Mouse (Mus musculus): ENCODE measurements around the gene Ccnq. TPM values are rescaled to one million over a fixed set of nuclear protein-coding genes. Genes with fewer than 3 reads are reported as not detected.
A peak's percentile ranks its signal among the peaks of the same experiment; 100 is the strongest.

Ccnq gene
- 36.2 and 40.3 TPM in 2 replicates for polyA plus RNA-seq (2015; fragmentation: Nextera tagmentation; extraction: Ambion mirVana)

- 10% methylated on average over 56 of the region's 59 CpGs for WGBS
- H3K27me3 ChIP-seq = no peaks in the 10 kb centered on the region
- peak within 1 kb of the TSS; percentile 71 for H3K4me2 ChIP-seq
- peak within 1 kb of the TSS; percentile 71 for H3K4me3 ChIP-seq
- H3K36me3 ChIP-seq = peaks cover 14% of the 10 kb centered on the region
- H3K9me3 ChIP-seq = no peaks in the 10 kb centered on the region
- peak within 1 kb of the TSS; percentile 86 for H3K27ac ChIP-seq
- peak within 1 kb of the TSS; percentile 76 for H3K9ac ChIP-seq
- peak; percentile 77 for ATAC-seq (ENCODE audit: insufficient number of reproducible peaks, low FRiP score, low TSS enrichment, low read depth)
- peaks cover 7% of the 10 kb centered on the region; the same call in 1 of the 2 replicates for H3K4me1 ChIP-seq
Observed at GRCm38 (mm10) chr11:78750885-78751842, at the start of gene Ccnq. Gene Ccnq (minus strand): TSS chr11:78751729.

DNA sequence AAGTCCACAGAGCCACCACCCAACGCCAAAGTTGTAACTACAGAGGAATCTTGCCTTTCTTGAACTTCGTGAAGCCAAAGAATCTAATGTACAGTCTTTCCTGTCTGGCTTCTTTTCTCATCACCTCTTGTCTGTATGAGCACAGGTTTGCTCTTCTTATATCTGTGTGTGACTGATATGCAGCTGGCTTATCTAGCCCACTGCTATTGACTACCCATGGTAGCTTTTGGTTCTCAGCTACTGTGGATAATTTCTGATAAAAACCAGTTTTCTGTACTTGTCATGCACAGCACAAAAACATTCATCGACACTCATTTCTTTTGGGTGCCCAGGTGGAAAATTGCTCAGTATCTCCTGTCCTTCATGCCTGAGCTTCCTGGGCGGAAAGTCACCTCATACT lies 49.6 kb upstream of the Ccnq start:
- no peak overlapping the region for H3K9ac ChIP-seq
- no peaks in the 10 kb centered on the region for H3K9me3 ChIP-seq
- no peak for ATAC-seq (ENCODE audit: insufficient number of reproducible peaks, low FRiP score, low TSS enrichment, low read depth)
- peaks cover 7% of the 10 kb centered on the region; the same call in 1 of the 2 replicates for H3K4me1 ChIP-seq
- no peak overlapping the region for H3K4me2 ChIP-seq
- H3K27ac ChIP-seq = no peak overlapping the region
- H3K36me3 ChIP-seq = no peaks in the 10 kb centered on the region
- WGBS = 82% methylated on average over 4 of the region's 4 CpGs
- no peaks in the 10 kb centered on the region for H3K27me3 ChIP-seq
- no peak overlapping the region for H3K4me3 ChIP-seq

- WGBS = 65% methylated on average over 10 of the region's 10 CpGs
- H3K27ac ChIP-seq = no peak overlapping the region
- no peak overlapping the region for H3K9ac ChIP-seq
- H3K27me3 ChIP-seq = no peaks in the 10 kb centered on the region
- no peaks in the 10 kb centered on the region for H3K9me3 ChIP-seq
- peaks cover 10% of the 10 kb centered on the region for H3K4me1 ChIP-seq
- H3K36me3 ChIP-seq = no peaks in the 10 kb centered on the region
- H3K4me2 ChIP-seq = no peak overlapping the region
- no peak overlapping the region for H3K4me3 ChIP-seq
- no peak for ATAC-seq (ENCODE audit: insufficient number of reproducible peaks, low FRiP score, low TSS enrichment, low read depth)
Observed at GRCm38 (mm10) chr11:78796072-78796729, 44.7 kb upstream of the Ccnq start.

DNA sequence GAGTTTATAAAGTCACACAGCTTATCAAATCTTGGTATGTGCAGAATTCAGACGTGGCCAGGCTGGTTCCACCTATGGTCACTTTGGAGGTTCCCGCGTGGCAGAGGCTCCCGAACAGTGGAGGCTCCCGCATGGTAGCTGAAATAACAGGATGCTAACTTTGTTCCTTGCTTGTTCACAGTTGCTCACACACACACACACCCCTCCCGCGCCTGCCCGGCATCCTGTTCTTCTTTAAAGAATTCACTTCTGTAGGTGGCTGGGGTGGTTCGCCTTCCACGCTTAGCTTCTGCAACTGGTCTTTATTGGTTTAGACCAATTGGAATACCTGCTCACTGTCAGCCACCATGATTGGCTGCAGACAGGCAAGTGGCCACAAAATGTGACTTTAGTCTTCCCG lies 41.6 kb upstream of the Ccnq start:
- Histone ChIP-seq H3K9me3 (no peaks in the 10 kb centered on the region), H3K4me2 (no peak overlapping the region), H3K4me3 (no peak overlapping the region), H3K9ac (no peak overlapping the region), H3K4me1 (peaks cover 10% of the 10 kb centered on the region), H3K36me3 (no peaks in the 10 kb centered on the region), H3K27me3 (no peaks in the 10 kb centered on the region), H3K27ac (no peak overlapping the region)
- WGBS = 62% methylated on average over 11 of the region's 11 CpGs
- ATAC-seq (ENCODE audit: insufficient number of reproducible peaks, low FRiP score, low TSS enrichment, low read depth) = no peak

GRCm38 (mm10) chr11:78792465-78792864 lies 40.9 kb upstream of the Ccnq start:
- Histone ChIP-seq H3K4me3 (no peak overlapping the region), H3K4me2 (peak overlapping the region; percentile 12; the same call in 1 of the 2 replicates), H3K9me3 (no peaks in the 10 kb centered on the region), H3K9ac (no peak overlapping the region), H3K27ac (no peak overlapping the region), H3K4me1 (peaks cover 10% of the 10 kb centered on the region), H3K36me3 (no peaks in the 10 kb centered on the region), H3K27me3 (no peaks in the 10 kb centered on the region)
- 28% methylated on average over 11 of the region's 11 CpGs for WGBS
- no peak for ATAC-seq (ENCODE audit: insufficient number of reproducible peaks, low FRiP score, low TSS enrichment, low read depth)

- no peaks in the 10 kb centered on the region for H3K36me3 ChIP-seq
- no peak for ATAC-seq (ENCODE audit: insufficient number of reproducible peaks, low FRiP score, low TSS enrichment, low read depth)
- 61% methylated on average over 5 of the region's 5 CpGs for WGBS
- H3K9me3 ChIP-seq = no peaks in the 10 kb centered on the region
- H3K4me1 ChIP-seq = peaks cover 10% of the 10 kb centered on the region
- H3K4me2 ChIP-seq = no peak overlapping the region
- H3K4me3 ChIP-seq = no peak overlapping the region
- H3K27me3 ChIP-seq = no peaks in the 10 kb centered on the region
- no peak overlapping the region for H3K9ac ChIP-seq
- no peak overlapping the region for H3K27ac ChIP-seq
Observed at GRCm38 (mm10) chr11:78792055-78792454, 40.5 kb upstream of the Ccnq start.

DNA sequence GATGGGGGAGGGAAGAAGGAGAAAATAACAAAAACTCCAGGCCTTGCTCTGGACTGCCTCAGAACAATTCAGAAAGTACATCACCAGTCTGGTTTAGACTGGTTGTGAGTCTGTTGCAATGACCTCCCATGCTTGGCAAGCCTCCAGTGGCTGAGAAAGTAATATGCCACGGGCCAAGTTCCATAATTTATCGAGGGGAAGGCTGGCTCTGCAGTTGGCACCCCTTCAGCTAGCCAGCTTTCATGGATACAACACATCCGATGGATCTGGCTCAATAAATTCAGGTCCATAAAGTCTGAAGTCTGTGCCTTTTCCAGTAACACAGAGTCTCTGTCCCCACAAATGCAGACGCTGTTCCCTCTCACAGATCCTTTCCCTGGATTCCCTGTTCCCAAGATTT lies 40.1 kb upstream of the Ccnq start:
- no peaks in the 10 kb centered on the region for H3K27me3 ChIP-seq
- no peaks in the 10 kb centered on the region for H3K36me3 ChIP-seq
- H3K4me1 ChIP-seq = peaks cover 10% of the 10 kb centered on the region
- WGBS = 8% methylated on average over 4 of the region's 4 CpGs
- no peak overlapping the region for H3K9ac ChIP-seq
- H3K9me3 ChIP-seq = no peaks in the 10 kb centered on the region
- no peak overlapping the region for H3K27ac ChIP-seq
- ATAC-seq (ENCODE audit: insufficient number of reproducible peaks, low FRiP score, low TSS enrichment, low read depth) = 0 out of 2 replicates have a peak, but pooled peaks have one; percentile 55
- H3K4me3 ChIP-seq = no peak overlapping the region
- H3K4me2 ChIP-seq = no peak overlapping the region

GRCm38 (mm10) chr11:78789370-78790060 lies 38.0 kb upstream of the Ccnq start:
- Histone ChIP-seq H3K36me3 (no peaks in the 10 kb centered on the region), H3K9ac (no peak overlapping the region), H3K27ac (no peak overlapping the region), H3K4me2 (no peak overlapping the region), H3K9me3 (no peaks in the 10 kb centered on the region), H3K27me3 (no peaks in the 10 kb centered on the region), H3K4me1 (peaks cover 10% of the 10 kb centered on the region), H3K4me3 (no peak overlapping the region)
- WGBS = 83% methylated on average over 11 of the region's 11 CpGs
- ATAC-seq (ENCODE audit: insufficient number of reproducible peaks, low FRiP score, low TSS enrichment, low read depth) = no peak

DNA sequence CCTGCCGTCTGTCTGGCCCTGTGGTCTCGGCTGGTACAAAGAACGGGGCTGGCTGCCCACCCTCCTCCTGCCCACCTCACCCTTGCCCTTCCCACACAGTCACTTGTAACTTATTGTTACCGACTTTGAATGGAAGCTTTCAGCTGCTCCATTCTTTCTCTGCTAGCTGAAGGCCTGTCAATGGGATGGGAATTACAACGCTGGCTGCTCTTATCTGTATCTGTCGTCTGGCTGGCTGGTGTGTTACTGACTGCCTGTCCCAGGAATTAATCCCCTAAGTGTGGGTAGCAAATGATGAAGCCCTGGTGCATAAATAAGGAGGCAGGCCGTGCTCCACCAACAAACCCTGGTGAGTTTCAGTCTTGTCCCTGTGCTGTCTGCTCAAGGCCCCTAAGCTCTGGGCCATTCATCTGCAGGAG lies 34.5 kb upstream of the Ccnq start:
- WGBS = 48% methylated on average over 7 of the region's 7 CpGs
- Histone ChIP-seq H3K36me3 (no peaks in the 10 kb centered on the region), H3K27me3 (no peaks in the 10 kb centered on the region), H3K4me1 (no peaks in the 10 kb centered on the region), H3K9me3 (no peaks in the 10 kb centered on the region), H3K4me3 (no peak overlapping the region), H3K9ac (no peak overlapping the region), H3K27ac (no peak overlapping the region), H3K4me2 (no peak overlapping the region)
- no peak for ATAC-seq (ENCODE audit: insufficient number of reproducible peaks, low FRiP score, low TSS enrichment, low read depth)

GRCm38 (mm10) chr11:78782791-78783347 lies 31.3 kb upstream of the Ccnq start:
- no peaks in the 10 kb centered on the region for H3K27me3 ChIP-seq
- H3K9ac ChIP-seq = no peak overlapping the region
- WGBS = 65% methylated on average over 9 of the region's 9 CpGs
- no peak overlapping the region for H3K4me3 ChIP-seq
- H3K9me3 ChIP-seq = no peaks in the 10 kb centered on the region
- no peak overlapping the region for H3K4me2 ChIP-seq
- H3K4me1 ChIP-seq = no peaks in the 10 kb centered on the region
- no peak for ATAC-seq (ENCODE audit: insufficient number of reproducible peaks, low FRiP score, low TSS enrichment, low read depth)
- H3K36me3 ChIP-seq = no peaks in the 10 kb centered on the region
- H3K27ac ChIP-seq = no peak overlapping the region

DNA sequence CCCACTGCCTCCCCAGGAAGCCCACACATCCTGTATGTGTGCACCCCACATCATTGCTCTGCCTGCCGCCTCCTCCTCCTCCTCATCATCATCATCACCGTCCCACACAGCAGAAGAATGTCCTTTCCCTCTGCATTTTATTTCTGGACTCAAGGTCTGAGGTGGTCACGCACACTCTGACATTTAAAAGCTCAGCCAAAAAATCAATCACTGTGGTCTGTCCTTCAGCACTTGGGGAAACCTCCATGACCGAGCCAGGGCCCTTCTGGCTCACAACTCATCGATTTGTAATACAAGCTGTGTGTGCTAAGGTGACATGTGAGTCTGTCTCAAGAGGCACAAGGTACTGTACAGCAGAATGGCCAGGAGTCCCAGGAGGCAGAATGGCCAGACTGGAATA lies 30.8 kb upstream of the Ccnq start:
- Histone ChIP-seq H3K9ac (no peak overlapping the region), H3K27ac (no peak overlapping the region), H3K4me2 (no peak overlapping the region), H3K4me3 (no peak overlapping the region), H3K36me3 (no peaks in the 10 kb centered on the region), H3K27me3 (no peaks in the 10 kb centered on the region), H3K9me3 (no peaks in the 10 kb centered on the region), H3K4me1 (0 out of 2 replicates have a peak, but pooled peaks cover 3% of the 10 kb centered on the region)
- 72% methylated on average over 5 of the region's 5 CpGs for WGBS
- no peak for ATAC-seq (ENCODE audit: insufficient number of reproducible peaks, low FRiP score, low TSS enrichment, low read depth)
